Mouse (Mus musculus): ENCODE results near the gene Ndufb5.

DNA sequence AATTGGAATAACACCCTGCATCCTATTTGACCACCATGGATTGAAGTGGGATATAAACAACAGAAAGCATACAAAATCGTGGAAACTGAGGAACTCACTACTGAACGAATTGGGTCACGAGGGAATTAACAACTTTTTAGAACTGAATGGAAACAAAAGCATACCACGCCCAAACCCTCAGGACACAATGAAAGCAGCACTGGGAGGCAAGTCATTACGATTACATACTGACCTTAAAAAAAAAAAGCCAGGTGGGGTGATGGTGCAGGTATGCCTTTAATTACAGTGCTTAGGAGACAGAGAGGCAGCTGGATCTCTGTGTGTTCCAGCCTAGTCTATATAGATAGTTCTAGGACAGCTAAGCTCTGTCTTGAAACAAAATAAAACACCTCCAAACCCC lies 22.4 kb downstream of the Ndufb5 start:
- TF ChIP-seq USF1 (IDR thresholded peaks at IDR 0.05; ENCODE audit: low read depth) (no peak), CTCF (IDR thresholded peaks at IDR 0.05; ENCODE audit: control insufficient read depth, insufficient read depth, insufficient read length) (no peak), CEBPB (IDR thresholded peaks at IDR 0.05; ENCODE audit: low read depth) (no peak), MYOG (IDR thresholded peaks at IDR 0.05; ENCODE audit: control insufficient read depth, extremely low read depth, insufficient read length) (no peak)

Data from C2C12 (cell line).